Mouse (Mus musculus): ENCODE measurements around the gene Kif26a. TPM values are rescaled to one million over a fixed set of nuclear protein-coding genes. Genes with fewer than 3 reads are reported as not detected.

The Kif26a gene
- polyA plus RNA-seq (2012; rRNA removed) = 0.98 and 1.1 TPM in 2 replicates

DNA sequence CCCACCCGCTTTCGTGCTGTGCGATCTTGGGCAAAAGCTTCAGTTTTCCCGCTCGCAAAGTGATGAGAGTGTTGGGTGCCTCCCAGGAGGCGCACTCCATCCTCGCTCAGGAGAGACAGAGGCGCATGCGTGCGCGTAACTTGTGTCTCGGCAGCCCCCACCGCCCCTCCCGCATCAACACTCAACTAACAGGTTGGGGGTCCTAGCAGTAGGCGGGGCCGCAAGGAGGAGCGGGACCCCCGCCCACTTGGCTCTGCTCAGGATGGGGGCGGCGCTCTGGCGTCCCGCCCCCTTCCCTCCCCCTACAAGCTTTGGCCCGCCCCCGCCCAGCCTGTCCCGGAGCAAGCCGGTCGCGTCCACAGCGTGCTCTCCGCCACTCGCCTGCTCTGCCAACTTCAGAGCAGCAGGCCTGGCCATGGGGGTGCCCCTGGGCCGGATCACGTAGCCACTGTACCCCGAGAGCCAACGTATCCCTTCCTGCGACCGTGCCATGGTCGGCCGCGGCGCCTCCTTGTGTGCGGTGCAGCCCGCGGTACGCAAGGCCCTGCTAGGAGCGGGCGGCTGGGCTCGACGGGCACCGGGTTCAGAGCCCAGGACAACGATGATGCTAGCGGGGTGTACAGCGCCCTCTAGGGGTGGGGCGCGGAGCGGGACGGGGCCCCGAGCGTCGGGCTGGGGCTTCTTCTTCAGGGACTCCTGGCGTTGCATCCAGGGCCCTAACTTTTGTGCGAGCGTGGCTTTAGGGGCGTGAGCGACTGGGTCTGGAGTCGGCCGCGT, at the start of gene Kif26a:
TSS of gene Kif26a (plus strand) at position 334 of the 777 bp plus-strand sequence.
- TF ChIP-seq POLR2A (IDR thresholded peaks at IDR 0.05; ENCODE audit: control insufficient read depth, low read depth, low read length) (no peak), CTCF (IDR thresholded peaks at IDR 0.05; ENCODE audit: control insufficient read depth, insufficient read depth, insufficient replicate concordance, low read depth, low read length) (peak; percentile 80)
- no peaks in the 10 kb centered on the region for H3K36me3 ChIP-seq (ENCODE audit: control insufficient read depth, insufficient read depth, low read length)
- no peak within 1 kb of the TSS for H3K27ac ChIP-seq (ENCODE audit: control insufficient read depth, insufficient read depth, low read depth, low read length)
- H3K4me3 ChIP-seq (ENCODE audit: control insufficient read depth, low read depth, low read length) = peak within 1 kb of the TSS; percentile 57
- H3K27me3 ChIP-seq (ENCODE audit: control insufficient read depth, insufficient read depth, low read length) = no peaks in the 10 kb centered on the region; the same call in 1 of the 2 replicates
- H3K4me1 ChIP-seq (ENCODE audit: control insufficient read depth, insufficient read depth, low read length) = peaks cover 23% of the 10 kb centered on the region

DNA sequence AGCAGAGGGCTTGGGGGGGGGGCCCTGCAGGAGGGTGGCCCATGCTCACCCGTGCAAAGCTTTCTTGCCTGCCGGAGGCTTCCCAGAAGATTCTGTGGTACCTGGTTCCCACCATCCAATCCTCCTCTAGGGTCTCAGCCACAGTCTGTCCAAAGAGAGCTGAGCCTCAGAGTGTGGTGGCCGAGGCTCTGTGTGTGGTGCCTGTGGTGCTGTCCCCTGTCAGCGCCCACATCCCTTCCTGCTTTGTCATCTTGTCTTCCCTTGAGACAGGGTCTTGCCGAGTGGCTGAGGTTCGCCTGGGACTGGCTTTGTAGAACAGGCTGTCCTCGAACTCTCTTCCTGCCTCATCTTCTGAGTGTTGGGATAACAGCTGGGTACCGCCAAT, 49.3 kb upstream of the Kif26a start:
- Histone ChIP-seq H3K27me3 (ENCODE audit: control insufficient read depth, insufficient read depth, low read length) (no peaks in the 10 kb centered on the region), H3K4me1 (ENCODE audit: control insufficient read depth, insufficient read depth, low read length) (no peaks in the 10 kb centered on the region; the same call in 1 of the 2 replicates), H3K4me3 (ENCODE audit: control insufficient read depth, low read depth, low read length) (no peak overlapping the region), H3K36me3 (ENCODE audit: control insufficient read depth, insufficient read depth, low read length) (no peaks in the 10 kb centered on the region), H3K27ac (ENCODE audit: control insufficient read depth, insufficient read depth, low read depth, low read length) (no peak overlapping the region)
- TF ChIP-seq POLR2A (IDR thresholded peaks at IDR 0.05; ENCODE audit: control insufficient read depth, low read depth, low read length) (no peak), CTCF (IDR thresholded peaks at IDR 0.05; ENCODE audit: control insufficient read depth, insufficient read depth, insufficient replicate concordance, low read depth, low read length) (no peak)

DNA sequence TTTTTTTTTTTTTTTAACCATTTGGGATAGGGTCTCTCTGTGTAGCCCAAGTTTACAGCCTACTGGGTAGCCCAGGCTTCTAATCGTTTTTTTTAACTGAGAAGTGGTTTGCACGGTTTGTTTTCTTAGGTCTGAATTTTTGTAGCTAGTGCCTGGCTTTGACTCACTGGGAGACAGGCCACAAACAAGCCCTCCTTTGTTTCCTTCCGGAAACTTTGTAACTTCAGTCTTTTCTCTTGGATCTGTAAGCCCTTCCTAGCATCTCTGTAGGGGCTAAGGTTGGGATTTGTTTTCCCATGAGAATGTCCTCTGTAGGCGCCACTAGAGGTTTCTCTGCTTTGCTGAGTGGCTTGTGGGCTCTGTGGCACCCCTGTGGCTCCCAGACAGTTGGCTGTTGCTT, 45.9 kb upstream of the Kif26a start:
- Histone ChIP-seq H3K36me3 (ENCODE audit: control insufficient read depth, insufficient read depth, low read length) (no peaks in the 10 kb centered on the region), H3K4me3 (ENCODE audit: control insufficient read depth, low read depth, low read length) (no peak overlapping the region), H3K27me3 (ENCODE audit: control insufficient read depth, insufficient read depth, low read length) (no peaks in the 10 kb centered on the region), H3K27ac (ENCODE audit: control insufficient read depth, insufficient read depth, low read depth, low read length) (no peak overlapping the region), H3K4me1 (ENCODE audit: control insufficient read depth, insufficient read depth, low read length) (no peaks in the 10 kb centered on the region; the same call in 1 of the 2 replicates)
- no peak for TF ChIP-seq CTCF (IDR thresholded peaks at IDR 0.05; ENCODE audit: control insufficient read depth, insufficient read depth, insufficient replicate concordance, low read depth, low read length)
- no peak for TF ChIP-seq POLR2A (IDR thresholded peaks at IDR 0.05; ENCODE audit: control insufficient read depth, low read depth, low read length)

DNA sequence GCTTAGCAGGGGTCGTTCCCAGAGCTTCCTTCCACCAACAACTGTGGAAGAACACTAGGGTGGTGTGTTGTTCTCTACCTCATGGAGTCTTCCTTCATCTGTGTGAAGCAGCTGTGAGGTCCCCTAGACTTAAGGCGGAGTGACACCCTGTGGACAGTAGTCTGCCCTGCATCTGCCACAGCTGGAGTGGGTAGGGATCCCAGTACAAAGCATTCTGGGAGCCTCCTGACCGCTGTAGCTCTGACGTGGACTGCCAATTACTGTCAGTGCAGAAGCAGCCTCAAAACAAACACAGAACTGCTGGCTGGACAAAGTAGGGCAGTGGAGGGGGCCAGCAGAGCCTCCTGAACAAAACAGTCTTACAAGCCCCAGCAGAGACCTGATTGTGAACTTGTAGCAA, 45.0 kb upstream of the Kif26a start:
- H3K27ac ChIP-seq (ENCODE audit: control insufficient read depth, insufficient read depth, low read depth, low read length) = no peak overlapping the region
- TF ChIP-seq POLR2A (IDR thresholded peaks at IDR 0.05; ENCODE audit: control insufficient read depth, low read depth, low read length) (no peak), CTCF (IDR thresholded peaks at IDR 0.05; ENCODE audit: control insufficient read depth, insufficient read depth, insufficient replicate concordance, low read depth, low read length) (no peak)
- no peak overlapping the region for H3K4me3 ChIP-seq (ENCODE audit: control insufficient read depth, low read depth, low read length)
- H3K36me3 ChIP-seq (ENCODE audit: control insufficient read depth, insufficient read depth, low read length) = no peaks in the 10 kb centered on the region
- H3K4me1 ChIP-seq (ENCODE audit: control insufficient read depth, insufficient read depth, low read length) = no peaks in the 10 kb centered on the region; the same call in 1 of the 2 replicates
- no peaks in the 10 kb centered on the region for H3K27me3 ChIP-seq (ENCODE audit: control insufficient read depth, insufficient read depth, low read length)

DNA sequence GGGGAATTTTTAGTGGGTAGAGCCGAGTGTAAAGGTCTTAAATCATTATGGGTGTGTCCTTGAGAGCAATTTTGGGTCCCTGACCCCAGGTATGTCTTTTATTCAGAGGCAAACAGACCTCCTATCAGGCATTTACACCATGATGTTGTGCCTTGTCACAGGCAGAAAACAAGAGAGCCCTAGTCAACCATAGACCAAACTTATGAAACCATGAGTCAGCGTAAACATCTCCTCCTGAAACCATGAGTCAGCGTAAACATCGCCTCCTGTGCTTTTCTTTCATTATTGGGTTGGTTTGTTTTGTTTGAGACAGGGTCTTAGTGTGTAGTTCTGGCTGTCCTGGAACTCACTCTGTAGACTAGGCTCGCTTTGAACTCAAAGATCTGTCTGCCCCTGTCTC, 42.8 kb upstream of the Kif26a start:
- H3K4me1 ChIP-seq (ENCODE audit: control insufficient read depth, insufficient read depth, low read length) = no peaks in the 10 kb centered on the region; the same call in 1 of the 2 replicates
- no peak overlapping the region for H3K4me3 ChIP-seq (ENCODE audit: control insufficient read depth, low read depth, low read length)
- no peaks in the 10 kb centered on the region for H3K36me3 ChIP-seq (ENCODE audit: control insufficient read depth, insufficient read depth, low read length)
- H3K27me3 ChIP-seq (ENCODE audit: control insufficient read depth, insufficient read depth, low read length) = no peaks in the 10 kb centered on the region
- H3K27ac ChIP-seq (ENCODE audit: control insufficient read depth, insufficient read depth, low read depth, low read length) = no peak overlapping the region
- TF ChIP-seq CTCF (IDR thresholded peaks at IDR 0.05; ENCODE audit: control insufficient read depth, insufficient read depth, insufficient replicate concordance, low read depth, low read length) (no peak), POLR2A (IDR thresholded peaks at IDR 0.05; ENCODE audit: control insufficient read depth, low read depth, low read length) (no peak)

DNA sequence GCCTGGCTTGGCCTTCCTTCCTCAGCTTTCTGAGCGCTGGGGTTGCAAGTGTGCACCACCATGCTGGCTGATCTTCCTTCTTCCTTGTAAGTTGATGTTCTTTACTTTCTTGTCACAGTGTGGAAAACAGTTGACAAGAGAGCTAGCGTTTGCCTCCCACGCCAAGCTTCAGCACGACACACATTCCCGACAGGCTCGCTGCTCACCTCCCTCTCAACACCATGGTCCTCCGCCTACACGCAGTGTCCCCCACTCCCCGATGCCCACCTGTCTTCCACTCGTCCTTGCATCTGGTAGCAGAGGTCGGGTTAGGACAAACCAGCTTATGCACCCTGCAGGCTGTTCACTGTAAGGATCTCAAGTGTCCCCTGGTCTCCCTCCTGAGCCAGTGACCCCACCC, 41.1 kb upstream of the Kif26a start:
- Histone ChIP-seq H3K4me1 (ENCODE audit: control insufficient read depth, insufficient read depth, low read length) (no peaks in the 10 kb centered on the region; the same call in 1 of the 2 replicates), H3K4me3 (ENCODE audit: control insufficient read depth, low read depth, low read length) (no peak overlapping the region), H3K36me3 (ENCODE audit: control insufficient read depth, insufficient read depth, low read length) (no peaks in the 10 kb centered on the region), H3K27ac (ENCODE audit: control insufficient read depth, insufficient read depth, low read depth, low read length) (no peak overlapping the region), H3K27me3 (ENCODE audit: control insufficient read depth, insufficient read depth, low read length) (no peaks in the 10 kb centered on the region)
- no peak for TF ChIP-seq POLR2A (IDR thresholded peaks at IDR 0.05; ENCODE audit: control insufficient read depth, low read depth, low read length)
- no peak for TF ChIP-seq CTCF (IDR thresholded peaks at IDR 0.05; ENCODE audit: control insufficient read depth, insufficient read depth, insufficient replicate concordance, low read depth, low read length)

DNA sequence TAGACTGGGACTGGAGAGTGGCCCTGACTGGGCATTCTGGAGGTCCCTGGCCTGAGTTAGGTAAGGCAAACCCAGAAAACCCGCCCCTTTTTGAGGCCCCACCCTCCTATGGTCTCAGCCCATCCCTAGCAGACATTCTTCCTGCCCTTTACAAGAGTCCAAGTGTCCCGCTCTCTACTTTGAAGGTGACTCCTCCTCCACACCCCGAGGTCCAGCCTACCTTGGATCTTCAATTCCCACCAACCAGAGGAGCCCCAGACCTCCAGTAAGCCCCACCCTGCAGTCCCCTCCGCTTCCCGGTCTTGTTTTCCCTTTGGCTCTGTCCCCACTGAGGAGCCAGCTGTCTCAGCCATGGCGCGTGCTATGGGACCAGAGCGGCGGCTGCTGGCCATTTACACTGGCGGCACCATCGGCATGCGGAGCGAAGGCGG, 39.5 kb upstream of the Kif26a start, which contains the start of gene Aspg:
TSS of gene Aspg (plus strand) at position 139 of the 431 bp plus-strand sequence.
- H3K36me3 ChIP-seq (ENCODE audit: control insufficient read depth, insufficient read depth, low read length) = no peaks in the 10 kb centered on the region
- no peaks in the 10 kb centered on the region for H3K4me1 ChIP-seq (ENCODE audit: control insufficient read depth, insufficient read depth, low read length)
- H3K4me3 ChIP-seq (ENCODE audit: control insufficient read depth, low read depth, low read length) = no peak within 1 kb of the TSS
- no peak within 1 kb of the TSS for H3K27ac ChIP-seq (ENCODE audit: control insufficient read depth, insufficient read depth, low read depth, low read length)
- TF ChIP-seq POLR2A (IDR thresholded peaks at IDR 0.05; ENCODE audit: control insufficient read depth, low read depth, low read length) (no peak), CTCF (IDR thresholded peaks at IDR 0.05; ENCODE audit: control insufficient read depth, insufficient read depth, insufficient replicate concordance, low read depth, low read length) (no peak)
- H3K27me3 ChIP-seq (ENCODE audit: control insufficient read depth, insufficient read depth, low read length) = no peaks in the 10 kb centered on the region

All from testis, adult 2 months (tissue).